In the genomic region with DNA sequence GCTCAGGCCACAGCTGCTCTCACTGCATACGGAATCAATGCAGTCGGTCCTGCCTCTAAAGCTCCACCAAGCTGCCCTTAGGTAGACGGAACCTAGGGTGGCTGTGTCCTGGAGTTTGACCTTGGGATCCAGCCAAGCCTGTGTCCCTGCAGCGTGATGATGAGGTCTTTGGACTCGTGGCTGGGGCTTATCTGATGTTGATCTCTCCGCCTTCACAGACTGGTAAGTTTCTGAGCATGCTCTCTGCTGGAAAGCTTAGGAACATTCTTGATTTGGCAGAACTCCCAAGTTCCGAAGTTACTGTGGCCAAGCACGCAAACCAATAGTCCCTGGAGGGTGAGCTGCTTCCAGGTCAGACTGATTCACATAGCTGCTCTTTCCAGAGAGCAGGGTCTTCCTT, we compare ENCODE assay signal across 7 mouse cellular contexts. TPM values are rescaled to one million over a fixed set of nuclear protein-coding genes. Genes with fewer than 3 reads are reported as not detected.
DNase-seq lines count a peak whose midpoint lies in the region; ATAC-seq and TF ChIP-seq lines count a peak whose summit lies in the region.

No protein-coding gene starts in this region.

- H3K4me3 ChIP-seq in brown adipose tissue, adult 24 weeks (ENCODE audit: insufficient read depth, low read depth, low read length): no peak overlapping the region
- H3K4me3 ChIP-seq in intestine, embryonic 16.5 days (ENCODE audit: low read length): no peak overlapping the region
- no peak overlapping the region for H3K4me3 ChIP-seq in lung, embryonic 14.5 days (ENCODE audit: low read depth, low read length)

- H3K27ac ChIP-seq in brown adipose tissue, adult 24 weeks (replicated peaks; ENCODE audit: low read depth, low read length): peak overlapping the region; percentile 78
- H3K27ac ChIP-seq in intestine, embryonic 16.5 days (ENCODE audit: low read length): peak overlapping the region; percentile 68
- H3K27ac ChIP-seq in lung, embryonic 14.5 days (ENCODE audit: low read depth): peak overlapping the region; percentile 9; the same call in 1 of the 2 replicates

- no peak overlapping the region for H3K4me2 ChIP-seq in intestine, embryonic 16.5 days (ENCODE audit: low read depth, low read length)
- H3K4me2 ChIP-seq in lung, embryonic 14.5 days: no peak overlapping the region

- DNase-seq in adrenal gland, adult 18-20 months (ENCODE audit: low spot score in 2 of 2): peak; percentile 58 to 74
- DNase-seq in lung, embryonic 14.5 days: peak; percentile 66
- no peak for DNase-seq in embryo, embryonic 9.5 days (ENCODE audit: extremely low spot score)
- no peak for DNase-seq in left cerebral cortex, adult 9 months (ENCODE audit: low spot score in 2 of 2)
- no peak for DNase-seq in embryo, embryonic 11 days

- WGBS in intestine, embryonic 16.5 days: 57% methylated on average over 8 of the region's 8 CpGs
- 56% methylated on average over 8 of the region's 8 CpGs for WGBS in lung, embryonic 14.5 days

- H3K36me3 ChIP-seq in intestine, embryonic 16.5 days (ENCODE audit: control insufficient read depth, insufficient read depth, low read length): peaks cover 15% of the 10 kb centered on the region
- peaks cover 40% of the 10 kb centered on the region for H3K36me3 ChIP-seq in lung, embryonic 14.5 days (ENCODE audit: insufficient read depth)

- TF ChIP-seq CTCF in lung, embryonic 14.5 days (IDR thresholded peaks at IDR 0.05; ENCODE audit: low read depth): no peak

- H3K9ac ChIP-seq in intestine, embryonic 16.5 days (ENCODE audit: low read depth, low read length): no peak overlapping the region
- H3K9ac ChIP-seq in lung, embryonic 14.5 days: no peak overlapping the region

- H3K9me3 ChIP-seq in intestine, embryonic 16.5 days (ENCODE audit: control insufficient read depth, low read length): 0 out of 2 replicates have a peak, but pooled peaks cover 5% of the 10 kb centered on the region
- H3K9me3 ChIP-seq in lung, embryonic 14.5 days (ENCODE audit: low read depth, low read length): no peaks in the 10 kb centered on the region

- peaks cover 17% of the 10 kb centered on the region for H3K4me1 ChIP-seq in brown adipose tissue, adult 24 weeks (ENCODE audit: control insufficient read depth, insufficient read depth, insufficient read length, low read length)
- H3K4me1 ChIP-seq in intestine, embryonic 16.5 days (ENCODE audit: control insufficient read depth, insufficient read depth, low read length): peaks cover 18% of the 10 kb centered on the region
- H3K4me1 ChIP-seq in lung, embryonic 14.5 days (ENCODE audit: insufficient read depth): 0 out of 2 replicates have a peak, but pooled peaks cover 3% of the 10 kb centered on the region

- peak; percentile 58 for ATAC-seq in intestine, embryonic 16.5 days
- ATAC-seq in lung, embryonic 14.5 days (ENCODE audit: insufficient read depth): no peak

- no peaks in the 10 kb centered on the region for H3K27me3 ChIP-seq in intestine, embryonic 16.5 days (replicated peaks; ENCODE audit: control insufficient read depth, insufficient read depth, low read length)
- no peaks in the 10 kb centered on the region for H3K27me3 ChIP-seq in lung, embryonic 14.5 days (ENCODE audit: insufficient read depth, low read length)

RNA-seq across cellular contexts. Expression of gene Per2, which starts 13.1 kb away (rescaled TPM):
- 10 to 100 TPM; 46.7 to 66.6 TPM for total RNA-seq in adrenal gland, adult 18-20 months (2021)
- 1.6 and 6.7 TPM in 2 replicates for polyA plus RNA-seq in brown adipose tissue, adult 24 weeks (2012; ENCODE audit: insufficient read depth, insufficient read length, missing spikeins)
- polyA plus RNA-seq in intestine, embryonic 16.5 days (2015; fragmentation: Nextera tagmentation; extraction: Ambion mirVana): 8.9 and 11.7 TPM in 2 replicates
- polyA plus RNA-seq in lung, embryonic 14.5 days (2014; fragmentation: Nextera tagmentation; extraction: Ambion mirVana): 6.6 and 8.3 TPM in 2 replicates

RNA-seq across cellular contexts. Expression of gene Hes6, which starts 32.2 kb away (rescaled TPM):
- 100 to 1,000 TPM; 255 to 373 TPM for total RNA-seq in adrenal gland, adult 18-20 months (2021)
- polyA plus RNA-seq in brown adipose tissue, adult 24 weeks (2012; ENCODE audit: insufficient read depth, insufficient read length, missing spikeins): 7.8 and 10.9 TPM in 2 replicates
- polyA plus RNA-seq in intestine, embryonic 16.5 days (2015; fragmentation: Nextera tagmentation; extraction: Ambion mirVana): 98.7 and 105 TPM in 2 replicates
- 53.7 and 56.4 TPM in 2 replicates for polyA plus RNA-seq in lung, embryonic 14.5 days (2014; fragmentation: Nextera tagmentation; extraction: Ambion mirVana)

RNA-seq across cellular contexts. Expression of gene Ilkap, which starts 47.4 kb away (rescaled TPM):
- 100 to 1,000 TPM in 1 of 2 experiments, 10 to 100 TPM in 1; 93.7 to 121 TPM for total RNA-seq in adrenal gland, adult 18-20 months (2021)
- polyA plus RNA-seq in brown adipose tissue, adult 24 weeks (2012; ENCODE audit: insufficient read depth, insufficient read length, missing spikeins): 37.9 and 39.9 TPM in 2 replicates
- polyA plus RNA-seq in intestine, embryonic 16.5 days (2015; fragmentation: Nextera tagmentation; extraction: Ambion mirVana): 102 and 112 TPM in 2 replicates
- polyA plus RNA-seq in lung, embryonic 14.5 days (2014; fragmentation: Nextera tagmentation; extraction: Ambion mirVana): 140 and 144 TPM in 2 replicates

RNA-seq across cellular contexts. Expression of gene Traf3ip1, which starts 48.4 kb away (rescaled TPM):
- 10 to 100 TPM; 10.8 to 12.7 TPM for total RNA-seq in adrenal gland, adult 18-20 months (2021)
- 3.8 and 4.9 TPM in 2 replicates for polyA plus RNA-seq in brown adipose tissue, adult 24 weeks (2012; ENCODE audit: insufficient read depth, insufficient read length, missing spikeins)
- polyA plus RNA-seq in intestine, embryonic 16.5 days (2015; fragmentation: Nextera tagmentation; extraction: Ambion mirVana): 6.2 and 6.7 TPM in 2 replicates
- 6.9 and 8.0 TPM in 2 replicates for polyA plus RNA-seq in lung, embryonic 14.5 days (2014; fragmentation: Nextera tagmentation; extraction: Ambion mirVana)

Comparison
In these comparisons a context has a peak if more than half of its experiments do, and no peak if none do; other contexts are left out.
1. DNase-seq: peak in adrenal gland, adult 18-20 months (2 of 2) and lung, embryonic 14.5 days (single experiment); none in embryo, embryonic 9.5 days (single experiment), left cerebral cortex, adult 9 months (0 of 2) and embryo, embryonic 11 days (single experiment).
2. H3K27ac ChIP-seq: peak in every context shown above with its lines; median percentile 78 in brown adipose tissue, adult 24 weeks; 68 in intestine, embryonic 16.5 days; 9 in lung, embryonic 14.5 days.